ENCODE assay signal across 10 mouse cellular contexts in the genomic region with DNA sequence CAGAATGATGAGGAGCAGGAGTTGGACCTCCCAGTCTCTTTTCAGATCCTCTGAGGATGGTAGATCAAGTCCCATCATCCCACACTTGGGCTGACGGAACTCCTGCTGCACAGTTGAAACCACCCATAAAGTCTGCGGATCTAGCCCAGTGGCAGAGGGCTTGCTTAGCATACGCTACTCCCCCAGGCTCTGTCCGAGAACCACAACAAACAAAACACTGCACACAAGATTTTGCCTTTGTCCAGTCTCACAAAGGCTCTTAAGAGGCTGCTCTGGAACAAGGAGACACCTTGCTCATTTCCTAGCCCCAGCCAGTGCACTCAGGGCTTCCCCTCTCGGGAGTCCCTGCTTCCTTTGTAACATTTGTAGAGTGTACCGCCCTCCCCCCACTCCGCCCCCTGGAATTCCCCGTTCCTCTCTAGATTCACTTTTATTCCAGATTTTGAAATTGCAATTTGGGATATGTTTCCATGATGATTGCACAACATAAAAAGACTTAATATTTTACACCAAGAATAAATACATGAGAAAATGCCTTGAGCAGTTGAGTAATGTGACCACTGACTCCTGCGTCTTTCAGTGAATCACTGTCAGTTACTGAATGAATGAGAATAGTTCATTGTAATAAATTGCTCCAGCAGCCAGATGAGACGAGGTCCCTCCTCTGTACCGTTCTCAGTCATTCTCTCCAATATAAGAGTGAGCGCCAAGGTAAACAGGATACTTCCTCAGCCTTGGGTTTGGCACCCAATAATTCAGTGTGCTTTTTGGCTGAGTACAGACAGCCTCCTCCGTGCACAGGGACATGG.
DNase-seq lines count a peak whose midpoint lies in the region; ATAC-seq and TF ChIP-seq lines count a peak whose summit lies in the region.
"Had no signal": no experiment of that assay in that cellular context is flagged by ENCODE, and none has a peak within 500 bp of the region (broad histone marks: within the 10 kb centered on the region; RNA-seq: fewer than 3 reads in every experiment).

No protein-coding gene starts in this region.

- H3K36me3 ChIP-seq in embryonic facial prominence, embryonic 14.5 days (ENCODE audit: control insufficient read depth, insufficient read depth, low read length), result no peaks in the 10 kb centered on the region
- H3K36me3 ChIP-seq in limb, embryonic 12.5 days, result peaks cover 6% of the 10 kb centered on the region; the same call in 1 of the 2 replicates
- no peaks in the 10 kb centered on the region for H3K36me3 ChIP-seq in midbrain, postnatal 0 days (ENCODE audit: insufficient read depth, low read length)

- no peak for ATAC-seq in embryonic facial prominence, embryonic 14.5 days (ENCODE audit: low read depth)
- ATAC-seq in limb, embryonic 12.5 days (ENCODE audit: insufficient number of reproducible peaks, insufficient read depth, low FRiP score, low TSS enrichment, low read depth), result no peak
- ATAC-seq in midbrain, postnatal 0 days (ENCODE audit: low FRiP score), result no peak

- no peak overlapping the region for H3K4me2 ChIP-seq in embryonic facial prominence, embryonic 14.5 days (ENCODE audit: low read depth, low read length)
- no peak overlapping the region for H3K4me2 ChIP-seq in limb, embryonic 12.5 days
- no peak overlapping the region for H3K4me2 ChIP-seq in midbrain, postnatal 0 days (ENCODE audit: low read depth, low read length, poor library complexity, severe bottlenecking)

- no peak overlapping the region for H3K4me3 ChIP-seq in embryonic facial prominence, embryonic 14.5 days (ENCODE audit: low read depth, low read length)
- no peak overlapping the region for H3K4me3 ChIP-seq in limb, embryonic 12.5 days (replicated peaks)
- no peak overlapping the region for H3K4me3 ChIP-seq in midbrain, postnatal 0 days (ENCODE audit: low read depth, low read length)

- intact Hi-C loops in gastrocnemius, postnatal 36 days (cut with DNase I), result no loop called here

- H3K27me3 ChIP-seq in embryonic facial prominence, embryonic 14.5 days (replicated peaks; ENCODE audit: control insufficient read depth, insufficient read depth, low read length), result no peaks in the 10 kb centered on the region
- H3K27me3 ChIP-seq in limb, embryonic 12.5 days, result no peaks in the 10 kb centered on the region
- H3K27me3 ChIP-seq in midbrain, postnatal 0 days (ENCODE audit: insufficient read depth, low read length), result no peaks in the 10 kb centered on the region

- no peak for TF ChIP-seq CTCF in midbrain, postnatal 0 days (IDR thresholded peaks at IDR 0.05)

- H3K9me3 ChIP-seq in embryonic facial prominence, embryonic 14.5 days (ENCODE audit: control insufficient read depth, low read length), result no peaks in the 10 kb centered on the region
- H3K9me3 ChIP-seq in limb, embryonic 12.5 days, result no peaks in the 10 kb centered on the region
- H3K9me3 ChIP-seq in midbrain, postnatal 0 days (ENCODE audit: low read length), result no peaks in the 10 kb centered on the region

- WGBS in embryonic facial prominence, embryonic 14.5 days, result 58% methylated on average over 13 of the region's 13 CpGs
- 74% methylated on average over 13 of the region's 13 CpGs for WGBS in limb, embryonic 12.5 days
- 66% methylated on average over 13 of the region's 13 CpGs for WGBS in midbrain, postnatal 0 days

- 0 out of 2 replicates have a peak overlapping the region, but pooled peaks have one; percentile 7 for H3K27ac ChIP-seq in embryonic facial prominence, embryonic 14.5 days (replicated peaks; ENCODE audit: low read depth, low read length)
- H3K27ac ChIP-seq in limb, embryonic 12.5 days, result 0 out of 2 replicates have a peak overlapping the region, but pooled peaks have one; percentile 14
- no peak overlapping the region for H3K27ac ChIP-seq in midbrain, postnatal 0 days (ENCODE audit: low read depth, low read length)
- H3K27ac ChIP-seq: liver, embryonic 14.5 days had no signal

- no peak overlapping the region for H3K9ac ChIP-seq in embryonic facial prominence, embryonic 14.5 days (ENCODE audit: low read depth, low read length)
- no peak overlapping the region for H3K9ac ChIP-seq in limb, embryonic 12.5 days (replicated peaks)
- no peak overlapping the region for H3K9ac ChIP-seq in midbrain, postnatal 0 days (replicated peaks; ENCODE audit: low read length, poor library complexity, severe bottlenecking)
- H3K9ac ChIP-seq: liver, embryonic 14.5 days had no signal

- peak; percentile 34 for DNase-seq in gastrocnemius, adult 18-20 months (ENCODE audit: low spot score)
- no peak for DNase-seq in gastrocnemius, postnatal 36 days
- DNase-seq in 3T3-L1 (ENCODE audit: low read depth, low spot score), result peak; percentile 91
- DNase-seq in embryonic facial prominence, embryonic 14.5 days (ENCODE audit: low spot score), result peak; percentile 27
- DNase-seq in frontal cortex, postnatal 10 days (ENCODE audit: low spot score in 2 of 2), result no peak
- DNase-seq in spleen, adult 12 weeks (ENCODE audit: low spot score), result no peak
- no peak for DNase-seq in midbrain, postnatal 0 days (ENCODE audit: low spot score)
- DNase-seq: cerebellum, adult 9-11 months had no signal

- peaks cover 46% of the 10 kb centered on the region for H3K4me1 ChIP-seq in embryonic facial prominence, embryonic 14.5 days (ENCODE audit: control insufficient read depth, insufficient read depth, low read length)
- peaks cover 61% of the 10 kb centered on the region for H3K4me1 ChIP-seq in limb, embryonic 12.5 days (replicated peaks)
- 0 out of 2 replicates have a peak, but pooled peaks cover 7% of the 10 kb centered on the region for H3K4me1 ChIP-seq in midbrain, postnatal 0 days (ENCODE audit: insufficient read depth, low read length)

Comparison
In these comparisons a context has a peak if more than half of its experiments do, and no peak if none do; other contexts are left out.
1. DNase-seq: peak in gastrocnemius, adult 18-20 months (single experiment), 3T3-L1 (single experiment) and embryonic facial prominence, embryonic 14.5 days (single experiment); none in gastrocnemius, postnatal 36 days (0 of 2), frontal cortex, postnatal 10 days (0 of 2), spleen, adult 12 weeks (single experiment) and midbrain, postnatal 0 days (single experiment).